Mouse (Mus musculus) B cell, adult 67 days (primary cell): ENCODE data around the gene Mrpl52. TPM values are rescaled to one million over a fixed set of nuclear protein-coding genes. Genes with fewer than 3 reads are reported as not detected.

Experiments
- total RNA-seq, 2 experiments: library from RNA; stranded (reverse); gene quantifications; 4 replicates each; pipeline ENCODE4 v1.2.4; 2023

Gene Mrpl52
- 100 to 1,000 TPM in 1 of 2 experiments, 10 to 100 TPM in 1; 82.4 to 121 TPM for total RNA-seq

DNA sequence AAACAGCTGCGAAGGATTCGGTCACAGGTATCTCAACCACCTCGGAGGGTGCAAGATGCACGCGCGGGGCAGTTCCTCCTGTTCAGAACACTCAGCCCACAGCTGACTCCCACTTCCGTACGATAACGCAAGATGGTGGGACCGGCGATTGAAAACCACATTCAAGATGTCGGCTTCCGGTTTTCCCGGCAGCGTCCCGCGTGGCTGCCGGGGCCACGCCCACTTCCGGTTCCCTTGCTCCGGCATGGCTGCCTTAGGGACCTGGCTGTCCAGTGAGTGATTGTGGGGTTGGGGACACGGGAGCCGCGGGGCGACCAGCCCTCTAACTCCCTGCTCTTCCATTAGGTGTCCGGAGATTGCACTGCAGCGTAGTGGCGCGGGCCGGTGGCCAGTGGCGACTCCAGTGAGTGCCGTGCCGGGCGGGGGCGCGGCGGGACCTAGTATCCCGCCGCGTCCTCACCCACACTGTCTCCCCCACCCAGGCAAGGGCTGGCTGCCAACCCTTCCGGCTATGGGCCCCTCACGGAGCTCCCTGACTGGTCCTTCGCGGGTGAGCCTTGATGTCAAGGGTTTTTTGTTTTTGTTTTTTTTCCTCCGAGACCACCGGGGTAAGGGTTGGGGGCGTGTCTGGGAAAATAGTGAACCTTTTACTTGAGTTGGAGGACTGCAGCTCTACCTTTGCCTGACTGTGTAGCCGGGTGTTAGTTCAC is at the start of gene Mrpl52:
Gene Mrpl52 (plus strand): TSS at position 221 of the 710 bp plus-strand sequence.

DNA sequence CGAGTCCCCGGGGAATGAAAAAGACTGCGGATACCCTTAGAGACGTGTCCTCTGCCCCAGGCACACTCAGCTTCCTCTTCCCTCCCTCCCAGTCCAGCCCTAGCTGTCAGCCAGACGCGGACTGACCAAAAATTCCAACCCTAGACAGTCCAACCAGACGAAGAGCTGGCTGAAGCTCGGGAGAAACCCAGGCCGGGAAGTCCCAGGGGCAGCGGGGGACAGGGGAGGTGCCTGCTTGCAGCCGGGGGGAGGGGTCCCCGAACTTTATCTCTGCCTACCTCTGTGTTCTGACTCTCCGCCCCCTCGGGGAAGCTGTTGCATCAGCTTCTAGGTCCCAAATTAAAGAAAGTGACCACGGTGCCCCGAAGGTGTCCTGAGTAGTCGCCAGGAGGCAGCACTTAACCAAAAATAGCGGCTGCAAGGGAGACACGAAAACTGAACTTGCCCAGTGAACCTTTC is 9.1 kb upstream of the Mrpl52 start, which contains the start of gene Slc7a7:
Gene Slc7a7 (minus strand): TSS at position 158 of the 459 bp plus-strand sequence.

DNA sequence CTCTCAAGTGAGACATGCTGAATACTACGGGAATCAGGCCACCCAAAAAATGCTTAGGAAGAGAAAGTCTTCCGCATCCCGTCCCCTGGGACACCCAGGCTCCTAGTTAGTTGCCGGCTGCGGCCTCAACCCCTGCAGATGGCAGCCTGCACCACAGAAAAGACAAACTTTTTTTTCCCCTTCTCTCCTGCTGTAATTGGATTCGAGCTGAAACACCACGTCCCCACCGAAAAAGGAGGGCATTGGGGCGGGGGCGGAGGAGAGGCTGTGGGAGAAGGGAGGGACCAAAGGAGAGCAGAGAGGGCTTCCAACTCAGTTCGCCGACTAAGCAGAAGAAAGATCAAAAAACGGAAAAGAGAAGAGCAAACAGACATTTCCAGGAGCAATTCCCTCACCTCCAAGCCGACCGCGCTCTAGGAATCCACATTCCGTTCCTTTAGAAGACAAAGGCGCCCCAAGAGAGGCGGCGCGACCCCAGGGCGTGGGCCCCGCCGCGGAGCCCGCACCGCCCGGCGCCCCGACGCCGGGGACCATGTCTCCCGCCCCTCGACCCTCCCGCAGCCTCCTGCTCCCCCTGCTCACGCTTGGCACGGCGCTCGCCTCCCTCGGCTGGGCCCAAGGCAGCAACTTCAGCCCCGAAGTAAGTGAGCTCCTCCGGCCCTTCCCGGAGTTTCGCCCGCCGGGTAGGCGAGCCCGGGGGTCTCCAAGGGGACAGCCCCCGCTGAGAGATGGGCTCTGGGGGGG is 4.8 kb downstream of the Mrpl52 start, which contains the start of gene Mmp14:
Gene Mmp14 (plus strand): TSS at position 279 of the 744 bp plus-strand sequence.

DNA sequence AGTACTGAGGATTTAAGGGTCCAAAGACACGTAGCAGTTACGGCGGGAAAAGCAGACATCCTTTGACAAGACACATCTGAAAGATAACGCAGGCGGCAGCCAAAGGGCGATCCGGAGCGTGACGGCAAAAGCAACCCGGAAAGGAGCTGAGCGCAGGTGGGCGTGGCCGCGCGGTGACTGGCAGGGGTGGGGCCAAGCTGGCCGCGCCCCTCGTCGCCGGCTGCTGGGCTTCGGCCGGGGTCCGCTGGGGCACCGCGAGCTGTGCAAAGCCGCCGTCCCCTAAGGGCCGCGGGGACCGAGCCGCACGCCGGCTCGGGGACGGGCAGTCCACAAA is 37.2 kb downstream of the Mrpl52 start, which contains the start of gene Lrp10:
Gene Lrp10 (plus strand): TSS at position 179 of the 334 bp plus-strand sequence.

DNA sequence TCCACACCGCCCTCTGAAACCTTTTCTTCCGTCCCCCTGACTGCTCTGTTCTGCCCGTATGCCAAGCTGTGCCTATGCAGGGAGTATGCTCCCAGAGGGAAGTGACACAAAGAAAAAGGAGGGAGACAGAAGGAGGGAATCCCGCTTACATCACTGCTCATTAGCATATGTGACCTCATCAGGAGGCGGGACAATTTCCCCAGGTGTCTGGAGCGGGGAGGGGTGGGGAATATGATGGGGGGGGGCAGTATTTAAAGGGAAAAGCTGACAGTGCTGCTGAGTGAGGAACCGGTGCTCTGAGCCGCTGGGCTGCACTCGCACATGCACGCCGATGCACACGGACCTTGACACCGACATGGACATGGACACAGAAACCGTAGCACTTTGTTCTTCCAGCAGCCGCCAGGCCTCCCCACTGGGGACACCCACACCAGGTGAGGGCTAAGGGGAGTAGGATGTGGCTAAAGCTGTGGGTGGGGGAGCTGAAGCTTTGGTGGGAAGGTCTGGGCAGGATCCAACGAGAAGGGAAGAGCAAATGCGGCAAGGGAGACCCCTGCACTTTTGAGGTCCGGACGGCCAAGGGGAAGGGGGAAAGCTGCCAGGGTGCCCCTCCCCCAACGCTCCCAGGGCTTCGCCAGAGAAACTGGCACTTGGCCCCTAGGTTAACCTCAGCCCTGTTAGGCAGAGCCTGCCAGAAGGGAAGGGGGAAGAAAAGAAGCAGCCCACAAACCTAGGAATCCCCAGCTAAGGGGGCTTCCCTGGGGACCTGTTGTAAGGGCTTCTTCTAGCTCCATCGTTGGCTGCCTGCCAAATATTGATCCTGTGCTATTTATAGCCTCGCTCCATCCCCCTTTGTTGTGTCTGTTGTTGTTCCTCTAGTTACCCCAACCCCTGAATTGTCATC is 49.5 kb downstream of the Mrpl52 start, which contains the start of gene Rem2:
Gene Rem2 (plus strand): TSS at position 160 of the 904 bp plus-strand sequence.

Other genes with a start within 250 kb of the Mrpl52 start
- gene Dad1, start 172.8 kb upstream of the Mrpl52 start, total RNA-seq = 100 to 1,000 TPM; 129 to 138 TPM
- 10 to 100 TPM in 1 of 2 experiments, 1 to 10 TPM in 1; 6.2 to 11.6 TPM for gene Abhd4, start 172.7 kb upstream of the Mrpl52 start, total RNA-seq
- under 1 TPM; 0.09 to 0.17 TPM for gene Olfr49, start 142.0 kb upstream of the Mrpl52 start, total RNA-seq
- 100 to 1,000 TPM in 1 of 2 experiments, 10 to 100 TPM in 1; 92.5 to 102 TPM for gene Oxa1l, start 66.1 kb upstream of the Mrpl52 start, total RNA-seq
- gene Slc7a7, start 9.1 kb upstream of the Mrpl52 start, total RNA-seq = 1 to 10 TPM; 5.7 to 7.1 TPM
- gene Mmp14, start 4.7 kb downstream of the Mrpl52 start, total RNA-seq = under 1 TPM in 1 of 2 experiments, not detected in 1; 0.90 TPM
- 100 to 1,000 TPM; 186 to 221 TPM for gene Lrp10, start 37.2 kb downstream of the Mrpl52 start, total RNA-seq
- gene Rem2, start 49.2 kb downstream of the Mrpl52 start, total RNA-seq = 1 to 10 TPM; 1.5 TPM
- gene Prmt5, start 90.6 kb downstream of the Mrpl52 start, total RNA-seq = 10 to 100 TPM; 35.7 to 39.8 TPM
- 10 to 100 TPM; 11.6 to 13.0 TPM for gene Haus4, start 127.7 kb downstream of the Mrpl52 start, total RNA-seq
- not detected for gene Ajuba, start 150.6 kb downstream of the Mrpl52 start, total RNA-seq
- 1 to 10 TPM; 6.0 to 7.2 TPM for gene 4931414P19Rik, start 179.1 kb downstream of the Mrpl52 start, total RNA-seq
- 10 to 100 TPM; 54.5 to 60.9 TPM for gene Psmb5, start 191.1 kb downstream of the Mrpl52 start, total RNA-seq
- gene Psmb11, start 194.5 kb downstream of the Mrpl52 start, total RNA-seq = not detected
- gene Gm17606, start 214.0 kb downstream of the Mrpl52 start, total RNA-seq = not detected
- 1 to 10 TPM; 4.2 to 4.5 TPM for gene Cdh24, start 214.5 kb downstream of the Mrpl52 start, total RNA-seq